Mouse (Mus musculus): ENCODE results near the gene Atrn. TPM values are rescaled to one million over a fixed set of nuclear protein-coding genes. Genes with fewer than 3 reads are reported as not detected.

Gene Atrn
- polyA plus RNA-seq, 1 experiment = 6.8 TPM

DNA sequence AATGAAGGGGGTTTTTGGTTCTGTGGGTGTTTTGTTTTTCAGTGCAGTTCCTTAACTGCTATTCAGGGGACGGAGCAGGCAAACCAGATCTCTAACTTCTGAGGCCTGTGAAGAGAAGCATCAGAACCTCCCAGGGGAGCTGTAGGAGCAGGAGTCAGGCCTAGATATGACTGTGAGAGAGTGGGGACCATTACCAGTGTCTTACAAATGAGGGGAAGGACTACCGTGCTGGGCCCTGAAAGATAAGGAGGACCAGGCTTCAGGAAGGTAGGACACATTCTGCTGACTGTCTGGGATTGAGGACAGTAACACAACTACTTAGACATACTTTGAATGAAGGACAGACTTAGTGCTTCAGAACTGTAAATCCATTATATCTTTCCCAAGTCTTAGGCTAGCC lies 102.8 kb downstream of the Atrn start:
- H3K4me3 ChIP-seq = no peak overlapping the region
- H3ac ChIP-seq (ENCODE audit: control insufficient read depth, insufficient read length) = no peak overlapping the region
- H3K4me2 ChIP-seq (ENCODE audit: low read depth) = no peak overlapping the region
- TF ChIP-seq MYOD1 (IDR thresholded peaks at IDR 0.05; ENCODE audit: control insufficient read depth in 1 of 3, insufficient read length in 2 of 3, low read depth in 2 of 3) (no peak), MYOG (IDR thresholded peaks at IDR 0.05; ENCODE audit: control insufficient read depth in 1 of 3, insufficient read depth in 1 of 3, insufficient read length in 2 of 3, low read depth in 2 of 3) (no peak), REST (IDR thresholded peaks at IDR 0.05; ENCODE audit: insufficient read depth, insufficient read length) (no peak), TCF3 (IDR thresholded peaks at IDR 0.05; ENCODE audit: insufficient read length, low read depth) (no peak), USF1 (IDR thresholded peaks at IDR 0.05; ENCODE audit: low read depth) (no peak), SRF (IDR thresholded peaks at IDR 0.05; ENCODE audit: control insufficient read depth, insufficient read length, low read depth) (no peak), CEBPB (IDR thresholded peaks at IDR 0.05; ENCODE audit: insufficient read depth, poor library complexity, severe bottlenecking) (no peak), MAX (IDR thresholded peaks at IDR 0.05; ENCODE audit: low read depth) (no peak), POLR2AphosphoS2 (IDR thresholded peaks at IDR 0.05; ENCODE audit: insufficient read length, low read depth) (no peak), E2F4 (IDR thresholded peaks at IDR 0.05; ENCODE audit: insufficient read depth) (no peak), TCF12 (IDR thresholded peaks at IDR 0.05; ENCODE audit: insufficient read depth, poor library complexity, severe bottlenecking) (no peak), POLR2A (IDR thresholded peaks at IDR 0.05; ENCODE audit: insufficient read length, low read depth) (no peak)
- no peaks in the 10 kb centered on the region for H3K79me2 ChIP-seq (ENCODE audit: control insufficient read depth, insufficient read depth)
- H3K27me3 ChIP-seq (ENCODE audit: control insufficient read depth, insufficient read depth, insufficient read length) = no peaks in the 10 kb centered on the region
- H3K36me3 ChIP-seq (ENCODE audit: control insufficient read depth, insufficient read depth) = peaks cover 11% of the 10 kb centered on the region

DNA sequence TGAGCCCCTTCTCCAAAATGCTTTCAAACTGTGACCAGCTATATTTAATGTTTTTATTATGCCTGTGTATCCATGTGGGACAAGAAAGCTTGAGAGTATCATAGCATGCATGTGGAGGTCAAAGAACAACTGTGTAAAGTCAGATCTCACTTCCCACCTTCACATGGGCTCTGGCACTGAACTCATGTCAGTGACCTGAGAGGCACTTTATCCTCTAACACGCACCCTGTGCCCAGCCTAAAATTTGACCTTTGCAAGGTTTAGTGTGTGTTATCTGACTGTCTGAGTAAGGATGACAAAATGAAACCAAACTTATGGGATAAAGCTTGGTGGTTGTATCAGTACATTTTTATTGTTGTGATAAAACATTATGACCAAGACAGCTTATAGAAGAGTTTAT lies 104.3 kb downstream of the Atrn start:
- H3K36me3 ChIP-seq (ENCODE audit: control insufficient read depth, insufficient read depth) = peaks cover 19% of the 10 kb centered on the region
- no peak overlapping the region for H3K4me2 ChIP-seq (ENCODE audit: low read depth)
- no peak overlapping the region for H3ac ChIP-seq (ENCODE audit: control insufficient read depth, insufficient read length)
- no peak overlapping the region for H3K4me3 ChIP-seq
- no peaks in the 10 kb centered on the region for H3K79me2 ChIP-seq (ENCODE audit: control insufficient read depth, insufficient read depth)
- TF ChIP-seq MAX (IDR thresholded peaks at IDR 0.05; ENCODE audit: low read depth) = no peak
- TF ChIP-seq MYOD1 (IDR thresholded peaks at IDR 0.05; ENCODE audit: control insufficient read depth in 1 of 3, insufficient read length in 2 of 3, low read depth in 2 of 3) = no peak
- TF ChIP-seq E2F4 (IDR thresholded peaks at IDR 0.05; ENCODE audit: insufficient read depth) = no peak
- no peak for TF ChIP-seq MYOG (IDR thresholded peaks at IDR 0.05; ENCODE audit: control insufficient read depth in 1 of 3, insufficient read depth in 1 of 3, insufficient read length in 2 of 3, low read depth in 2 of 3)
- no peak for TF ChIP-seq POLR2AphosphoS2 (IDR thresholded peaks at IDR 0.05; ENCODE audit: insufficient read length, low read depth)
- TF ChIP-seq REST (IDR thresholded peaks at IDR 0.05; ENCODE audit: insufficient read depth, insufficient read length) = no peak
- TF ChIP-seq POLR2A (IDR thresholded peaks at IDR 0.05; ENCODE audit: insufficient read length, low read depth) = no peak
- no peak for TF ChIP-seq CEBPB (IDR thresholded peaks at IDR 0.05; ENCODE audit: insufficient read depth, poor library complexity, severe bottlenecking)
- TF ChIP-seq TCF3 (IDR thresholded peaks at IDR 0.05; ENCODE audit: insufficient read length, low read depth) = no peak
- TF ChIP-seq SRF (IDR thresholded peaks at IDR 0.05; ENCODE audit: control insufficient read depth, insufficient read length, low read depth) = no peak
- TF ChIP-seq USF1 (IDR thresholded peaks at IDR 0.05; ENCODE audit: low read depth) = no peak
- TF ChIP-seq TCF12 (IDR thresholded peaks at IDR 0.05; ENCODE audit: insufficient read depth, poor library complexity, severe bottlenecking) = no peak
- H3K27me3 ChIP-seq (ENCODE audit: control insufficient read depth, insufficient read depth, insufficient read length) = no peaks in the 10 kb centered on the region

DNA sequence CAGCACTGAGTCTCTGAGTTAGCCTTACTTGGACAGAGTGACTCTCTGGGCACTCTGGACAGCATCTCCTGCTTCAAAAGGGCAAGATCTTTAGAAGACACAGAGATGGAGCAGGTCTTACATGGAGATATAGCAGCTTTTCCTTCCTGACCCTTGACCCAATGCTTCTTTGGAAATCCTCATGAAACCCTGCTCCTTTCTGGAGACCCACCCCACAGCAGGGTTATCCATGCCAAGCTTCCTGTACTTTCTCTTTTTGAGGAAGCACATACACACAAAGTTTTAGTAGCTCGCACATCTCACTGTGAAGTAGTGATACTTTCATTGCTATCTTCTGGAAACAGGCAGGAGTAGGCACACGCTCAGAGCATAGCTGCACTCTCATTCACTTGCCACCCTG lies 118.9 kb downstream of the Atrn start:
- no peak overlapping the region for H3ac ChIP-seq (ENCODE audit: control insufficient read depth, insufficient read length)
- no peak overlapping the region for H3K4me2 ChIP-seq (ENCODE audit: low read depth)
- H3K4me3 ChIP-seq = no peak overlapping the region
- TF ChIP-seq SRF (IDR thresholded peaks at IDR 0.05; ENCODE audit: control insufficient read depth, insufficient read length, low read depth) = no peak
- no peak for TF ChIP-seq USF1 (IDR thresholded peaks at IDR 0.05; ENCODE audit: low read depth)
- TF ChIP-seq TCF3 (IDR thresholded peaks at IDR 0.05; ENCODE audit: insufficient read length, low read depth) = no peak
- no peak for TF ChIP-seq TCF12 (IDR thresholded peaks at IDR 0.05; ENCODE audit: insufficient read depth, poor library complexity, severe bottlenecking)
- TF ChIP-seq POLR2AphosphoS2 (IDR thresholded peaks at IDR 0.05; ENCODE audit: insufficient read length, low read depth) = no peak
- no peak for TF ChIP-seq MYOD1 (IDR thresholded peaks at IDR 0.05; ENCODE audit: control insufficient read depth in 1 of 3, insufficient read length in 2 of 3, low read depth in 2 of 3)
- H3K27me3 ChIP-seq (ENCODE audit: control insufficient read depth, insufficient read depth, insufficient read length) = no peaks in the 10 kb centered on the region
- H3K79me2 ChIP-seq (ENCODE audit: control insufficient read depth, insufficient read depth) = no peaks in the 10 kb centered on the region
- peaks cover 16% of the 10 kb centered on the region for H3K36me3 ChIP-seq (ENCODE audit: control insufficient read depth, insufficient read depth)

DNA sequence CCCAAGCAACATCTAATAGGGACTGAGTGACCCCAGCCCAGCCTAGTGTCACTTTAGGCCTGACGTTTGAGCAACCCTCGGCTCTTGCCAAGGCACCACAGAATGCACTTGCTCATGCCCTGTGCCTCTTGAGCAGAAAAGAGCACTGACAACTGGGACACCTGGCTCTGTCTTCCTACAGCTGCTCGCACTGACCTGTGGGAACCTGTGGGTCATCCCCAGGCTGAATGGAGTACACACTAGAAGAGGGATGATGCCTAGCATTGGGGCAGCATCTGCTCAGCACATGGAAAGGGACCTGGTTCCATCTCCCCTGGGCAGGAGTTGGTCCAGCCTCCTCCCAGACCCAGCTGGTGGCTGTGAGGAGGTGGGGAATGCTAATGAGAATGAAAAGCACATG lies 120.6 kb downstream of the Atrn start:
- Histone ChIP-seq H3ac (ENCODE audit: control insufficient read depth, insufficient read length) (no peak overlapping the region), H3K36me3 (ENCODE audit: control insufficient read depth, insufficient read depth) (peaks cover 7% of the 10 kb centered on the region), H3K79me2 (ENCODE audit: control insufficient read depth, insufficient read depth) (no peaks in the 10 kb centered on the region), H3K4me2 (ENCODE audit: low read depth) (no peak overlapping the region), H3K27me3 (ENCODE audit: control insufficient read depth, insufficient read depth, insufficient read length) (no peaks in the 10 kb centered on the region), H3K4me3 (no peak overlapping the region)
- TF ChIP-seq USF1 (IDR thresholded peaks at IDR 0.05; ENCODE audit: low read depth) = no peak
- TF ChIP-seq TCF3 (IDR thresholded peaks at IDR 0.05; ENCODE audit: insufficient read length, low read depth) = no peak
- no peak for TF ChIP-seq MAX (IDR thresholded peaks at IDR 0.05; ENCODE audit: low read depth)
- no peak for TF ChIP-seq CEBPB (IDR thresholded peaks at IDR 0.05; ENCODE audit: insufficient read depth, poor library complexity, severe bottlenecking)
- TF ChIP-seq E2F4 (IDR thresholded peaks at IDR 0.05; ENCODE audit: insufficient read depth) = no peak
- TF ChIP-seq MYOD1 (IDR thresholded peaks at IDR 0.05; ENCODE audit: control insufficient read depth in 1 of 3, insufficient read length in 2 of 3, low read depth in 2 of 3) = no peak
- no peak for TF ChIP-seq POLR2A (IDR thresholded peaks at IDR 0.05; ENCODE audit: insufficient read length, low read depth)
- TF ChIP-seq REST (IDR thresholded peaks at IDR 0.05; ENCODE audit: insufficient read depth, insufficient read length) = no peak
- no peak for TF ChIP-seq POLR2AphosphoS2 (IDR thresholded peaks at IDR 0.05; ENCODE audit: insufficient read length, low read depth)
- no peak for TF ChIP-seq MYOG (IDR thresholded peaks at IDR 0.05; ENCODE audit: control insufficient read depth in 1 of 3, insufficient read depth in 1 of 3, insufficient read length in 2 of 3, low read depth in 2 of 3)
- TF ChIP-seq SRF (IDR thresholded peaks at IDR 0.05; ENCODE audit: control insufficient read depth, insufficient read length, low read depth) = no peak
- no peak for TF ChIP-seq TCF12 (IDR thresholded peaks at IDR 0.05; ENCODE audit: insufficient read depth, poor library complexity, severe bottlenecking)
